Mouse (Mus musculus) limb, embryonic 10.5 days (tissue): ENCODE measurements around the gene Txnrd1. TPM values are rescaled to one million over a fixed set of nuclear protein-coding genes. Genes with fewer than 3 reads are reported as not detected.

Experiments
- DNase-seq: peaks from one replicate; pipeline ENCODE4 v3.0.0-alpha.2; 2017; ENCODE audit warnings: low spot score
- H3K27ac ChIP-seq: fragments of 300-500 bp; sonication (generic); 2 replicates; pipeline ENCODE4 v1.5.1; 2016; ENCODE audit warnings: mild to moderate bottlenecking
- H3K27me3 ChIP-seq: fragments of 300-500 bp; sonication (generic); 2 replicates; pipeline ENCODE4 v1.6.1; 2016; ENCODE audit warnings: low read depth, mild to moderate bottlenecking; ENCODE audit not compliant: poor library complexity, severe bottlenecking
- H3K36me3 ChIP-seq: fragments of 300-500 bp; sonication (generic); 2 replicates; pipeline ENCODE4 v1.6.1; 2016; ENCODE audit warnings: mild to moderate bottlenecking, moderate library complexity
- H3K4me1 ChIP-seq: fragments of 300-500 bp; sonication (generic); 2 replicates; pipeline ENCODE4 v1.6.1; 2016
- H3K4me3 ChIP-seq: fragments of 300-500 bp; sonication (generic); 2 replicates; pipeline ENCODE4 v1.5.1; 2016; ENCODE audit warnings: mild to moderate bottlenecking, moderate library complexity
- H3K9me3 ChIP-seq: fragments of 300-500 bp; sonication (generic); replicated peaks from 2 replicates; pipeline ENCODE4 v1.6.1; 2016; ENCODE audit warnings: mild to moderate bottlenecking
- WGBS: fragments of 180-500 bp; shearing (Covaris S2); methylation state at CpG from one replicate; pipeline ENCODE4 v1.1.7; 2016; 5-methylcytosine and 5-hydroxymethylcytosine counted together
- polyA plus RNA-seq: library from polyadenylated mRNA; unstranded; fragments of >200 nt; fragmentation: Nextera tagmentation; extraction: Ambion mirVana; gene quantifications from 2 replicates; pipeline ENCODE4 v1.2.1, GENCODE M21; 2016

Gene Txnrd1
- polyA plus RNA-seq: 168 and 183 TPM in 2 replicates

DNA sequence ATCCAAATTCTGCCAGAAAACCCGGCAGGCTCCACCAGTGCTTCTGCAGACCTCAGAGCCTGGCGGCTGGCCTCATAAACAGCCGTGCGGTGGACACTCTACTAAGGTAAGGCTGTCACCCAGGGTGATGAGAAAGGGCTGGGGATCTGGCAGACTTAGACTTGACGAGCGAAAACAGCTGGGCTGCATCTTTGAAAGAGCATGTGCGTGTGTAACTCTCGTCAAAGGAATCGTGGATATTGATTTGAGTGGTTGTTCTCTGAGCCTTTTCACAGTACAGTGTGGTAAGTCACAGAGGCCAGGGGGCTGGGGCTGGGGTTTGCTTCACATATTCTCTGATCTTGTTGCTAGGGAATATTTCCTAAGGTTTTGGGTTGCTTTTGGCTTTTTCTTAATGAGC is at the start of gene Txnrd1:
Gene Txnrd1 (plus strand): TSS at position 26 of the 400 bp plus-strand sequence.
- no peaks in the 10 kb centered on the region for H3K27me3 ChIP-seq
- no peak for DNase-seq
- no peak within 1 kb of the TSS for H3K4me3 ChIP-seq
- no peaks in the 10 kb centered on the region for H3K9me3 ChIP-seq
- WGBS: 57% methylated on average over 9 of the region's 9 CpGs
- no peaks in the 10 kb centered on the region for H3K36me3 ChIP-seq
- peaks cover 6% of the 10 kb centered on the region; the same call in 1 of the 2 replicates for H3K4me1 ChIP-seq
- no peak within 1 kb of the TSS for H3K27ac ChIP-seq

- Histone ChIP-seq H3K27me3 (no peaks in the 10 kb centered on the region), H3K4me3 (no peak overlapping the region), H3K9me3 (no peaks in the 10 kb centered on the region), H3K36me3 (no peaks in the 10 kb centered on the region), H3K27ac (no peak overlapping the region), H3K4me1 (no peaks in the 10 kb centered on the region)
- DNase-seq: no peak
Measured at GRCm38 (mm10) chr10:82789181-82789580, 44.6 kb upstream of the Txnrd1 start.

DNA sequence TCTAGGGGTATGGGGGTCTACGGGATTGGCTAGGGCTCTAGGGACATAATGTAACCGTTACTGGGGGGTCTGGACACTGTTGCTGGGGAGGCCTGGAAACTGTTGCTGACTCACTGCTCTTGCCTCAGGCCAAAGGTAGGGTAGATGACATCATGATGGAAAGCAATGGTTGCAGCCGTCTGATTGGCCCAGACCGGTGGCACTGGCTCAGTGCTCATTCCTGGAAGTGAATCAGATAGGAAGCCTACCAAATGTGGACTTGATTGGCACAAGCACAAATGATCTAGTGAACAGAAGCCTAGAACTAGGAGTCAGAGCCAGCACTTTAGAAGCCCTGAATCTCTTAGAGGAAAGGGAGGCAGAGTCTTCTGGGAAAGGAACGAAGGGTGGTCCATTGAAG is 43.2 kb upstream of the Txnrd1 start:
- WGBS: 89% methylated on average over 5 of the region's 5 CpGs
- Histone ChIP-seq H3K27me3 (no peaks in the 10 kb centered on the region), H3K4me1 (peaks cover 6% of the 10 kb centered on the region; the same call in 1 of the 2 replicates), H3K9me3 (no peaks in the 10 kb centered on the region), H3K27ac (no peak overlapping the region), H3K4me3 (no peak overlapping the region), H3K36me3 (no peaks in the 10 kb centered on the region)
- DNase-seq: no peak

DNA sequence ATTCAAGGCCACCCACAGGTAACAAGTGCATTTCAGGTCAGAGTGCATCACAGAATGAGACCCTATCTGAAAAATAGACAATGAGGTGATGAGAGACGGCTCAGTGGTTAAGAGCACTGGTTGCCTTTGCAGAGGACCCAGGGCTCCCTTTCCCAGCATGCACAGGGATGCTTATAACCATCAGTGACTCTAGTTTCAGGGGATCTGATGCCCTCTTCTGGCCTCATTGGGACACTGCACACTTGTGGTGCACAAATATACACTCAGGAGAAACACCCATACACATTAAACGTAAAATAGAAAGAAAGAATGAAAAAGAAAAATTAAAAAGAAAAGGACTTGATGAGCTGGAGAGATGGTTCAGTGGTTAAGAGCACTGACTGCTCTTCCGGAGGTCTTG is 42.0 kb upstream of the Txnrd1 start:
- H3K9me3 ChIP-seq: no peaks in the 10 kb centered on the region
- whole genome bisulfite sequencing: 92% methylated on average over 3 of the region's 3 CpGs
- DNase-seq: no peak
- H3K27ac ChIP-seq: no peak overlapping the region
- H3K36me3 ChIP-seq: no peaks in the 10 kb centered on the region
- no peaks in the 10 kb centered on the region for H3K27me3 ChIP-seq
- peaks cover 11% of the 10 kb centered on the region for H3K4me1 ChIP-seq
- no peak overlapping the region for H3K4me3 ChIP-seq

DNA sequence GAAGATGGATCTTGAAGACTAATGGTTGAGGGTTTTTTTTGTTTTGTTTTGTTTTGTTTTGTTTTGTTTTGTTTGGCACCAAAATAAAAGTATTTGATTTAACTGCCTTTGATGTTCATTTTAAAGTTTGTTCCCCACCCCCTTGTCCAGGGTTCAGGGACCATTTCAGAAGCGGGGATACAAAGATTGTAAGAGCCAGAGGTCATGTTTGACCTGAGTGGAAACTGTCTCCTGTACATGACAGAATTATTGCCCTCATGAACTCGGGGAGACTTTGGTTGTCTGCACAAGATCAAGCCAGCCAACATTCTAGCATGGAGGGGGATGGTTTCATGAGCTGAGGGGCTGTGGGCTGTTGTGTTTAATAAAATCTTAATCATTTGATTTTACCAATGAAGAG is 41.4 kb upstream of the Txnrd1 start:
- no peaks in the 10 kb centered on the region for H3K9me3 ChIP-seq
- H3K27ac ChIP-seq: no peak overlapping the region
- no peak for DNase-seq
- no peaks in the 10 kb centered on the region for H3K36me3 ChIP-seq
- peaks cover 13% of the 10 kb centered on the region for H3K4me1 ChIP-seq
- no peak overlapping the region for H3K4me3 ChIP-seq
- WGBS: 70% methylated on average over 2 of the region's 2 CpGs
- H3K27me3 ChIP-seq: no peaks in the 10 kb centered on the region

DNA sequence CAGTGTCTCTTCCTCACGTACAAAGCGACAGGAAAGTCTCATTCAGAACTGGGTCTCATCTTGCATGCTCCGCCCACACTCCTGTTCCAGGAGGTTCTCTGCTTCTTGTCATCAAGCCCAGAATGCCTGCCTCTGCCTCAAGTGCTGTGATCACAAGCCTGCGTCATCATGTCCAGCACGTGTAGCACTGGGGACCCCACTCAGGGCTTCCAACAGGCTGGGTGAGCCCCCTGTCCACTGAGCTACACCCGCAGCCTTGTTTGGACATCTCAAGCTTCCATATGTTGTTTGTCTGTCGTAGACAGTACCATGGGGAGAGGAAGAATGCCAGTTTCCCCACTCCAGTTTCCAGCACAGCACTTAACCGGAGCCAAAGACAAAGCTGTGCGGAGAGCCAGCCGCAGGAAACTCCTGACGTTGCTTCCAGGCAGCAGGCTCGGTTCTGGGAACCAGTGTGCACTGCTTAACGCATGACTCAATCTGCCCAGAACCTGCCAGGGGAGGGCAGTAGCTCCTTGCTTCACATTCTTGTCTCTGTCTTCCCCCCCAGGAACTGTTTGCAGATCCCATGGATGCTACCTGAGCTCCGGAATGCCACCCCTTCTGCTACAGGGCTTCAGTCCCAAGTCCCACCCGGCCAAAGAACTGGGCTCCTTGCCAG is 38.5 kb upstream of the Txnrd1 start:
- peak overlapping the region; percentile 6; the same call in 1 of the 2 replicates for H3K4me3 ChIP-seq
- 49% methylated on average over 15 of the region's 15 CpGs for WGBS
- no peak for DNase-seq
- no peaks in the 10 kb centered on the region for H3K36me3 ChIP-seq
- H3K27me3 ChIP-seq: no peaks in the 10 kb centered on the region
- H3K9me3 ChIP-seq: no peaks in the 10 kb centered on the region
- H3K27ac ChIP-seq: peak overlapping the region; percentile 1; the same call in 1 of the 2 replicates
- peaks cover 13% of the 10 kb centered on the region for H3K4me1 ChIP-seq

- Histone ChIP-seq H3K36me3 (no peaks in the 10 kb centered on the region), H3K4me3 (peak overlapping the region; percentile 6; the same call in 1 of the 2 replicates), H3K9me3 (no peaks in the 10 kb centered on the region), H3K27me3 (no peaks in the 10 kb centered on the region), H3K4me1 (peaks cover 13% of the 10 kb centered on the region), H3K27ac (peak overlapping the region; percentile 1; the same call in 1 of the 2 replicates)
- no peak for DNase-seq
- WGBS: 45% methylated on average over 8 of the region's 8 CpGs
Measured at GRCm38 (mm10) chr10:82795767-82796166, 38.0 kb upstream of the Txnrd1 start.

DNA sequence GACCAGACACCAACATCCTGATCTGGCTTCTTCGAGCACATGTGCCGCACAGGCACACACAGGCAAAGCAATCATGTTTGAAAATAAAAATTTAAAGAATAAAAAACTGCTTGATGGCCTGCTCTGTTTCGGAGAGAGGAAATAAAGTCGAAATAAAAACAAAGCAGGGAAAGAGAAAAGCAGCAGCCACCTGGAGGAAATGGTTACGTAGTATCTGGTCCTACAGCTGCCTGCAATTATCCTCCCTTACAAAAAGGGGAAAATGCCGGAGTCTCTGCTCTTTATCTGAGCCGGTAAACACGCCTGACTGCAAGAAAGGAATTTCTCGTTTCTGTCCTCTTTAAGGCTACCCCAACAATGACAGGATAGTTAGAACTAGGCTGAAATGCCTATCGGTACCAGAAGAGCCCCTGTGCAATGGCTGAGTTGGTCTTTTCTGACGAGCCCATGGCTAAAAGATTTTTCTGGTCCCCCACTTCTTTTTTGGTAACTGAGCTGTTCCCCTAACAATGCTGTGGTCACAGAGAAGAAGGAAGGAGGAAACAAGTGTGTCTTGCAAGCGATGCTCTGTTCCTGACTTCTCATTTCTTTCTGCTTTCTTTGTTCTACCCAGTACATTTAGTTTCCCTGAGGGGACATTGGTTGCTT is 37.2 kb upstream of the Txnrd1 start:
- Histone ChIP-seq H3K36me3 (no peaks in the 10 kb centered on the region), H3K27ac (no peak overlapping the region), H3K4me3 (no peak overlapping the region), H3K4me1 (peaks cover 13% of the 10 kb centered on the region), H3K27me3 (no peaks in the 10 kb centered on the region), H3K9me3 (no peaks in the 10 kb centered on the region)
- no peak for DNase-seq
- 54% methylated on average over 12 of the region's 12 CpGs for WGBS

- no peak for DNase-seq
- Histone ChIP-seq H3K36me3 (no peaks in the 10 kb centered on the region), H3K27ac (no peak overlapping the region), H3K27me3 (no peaks in the 10 kb centered on the region), H3K4me1 (peaks cover 13% of the 10 kb centered on the region), H3K9me3 (no peaks in the 10 kb centered on the region), H3K4me3 (no peak overlapping the region)
- WGBS: 90% methylated on average over 4 of the region's 4 CpGs
Measured at GRCm38 (mm10) chr10:82797119-82797491, 36.6 kb upstream of the Txnrd1 start.

DNA sequence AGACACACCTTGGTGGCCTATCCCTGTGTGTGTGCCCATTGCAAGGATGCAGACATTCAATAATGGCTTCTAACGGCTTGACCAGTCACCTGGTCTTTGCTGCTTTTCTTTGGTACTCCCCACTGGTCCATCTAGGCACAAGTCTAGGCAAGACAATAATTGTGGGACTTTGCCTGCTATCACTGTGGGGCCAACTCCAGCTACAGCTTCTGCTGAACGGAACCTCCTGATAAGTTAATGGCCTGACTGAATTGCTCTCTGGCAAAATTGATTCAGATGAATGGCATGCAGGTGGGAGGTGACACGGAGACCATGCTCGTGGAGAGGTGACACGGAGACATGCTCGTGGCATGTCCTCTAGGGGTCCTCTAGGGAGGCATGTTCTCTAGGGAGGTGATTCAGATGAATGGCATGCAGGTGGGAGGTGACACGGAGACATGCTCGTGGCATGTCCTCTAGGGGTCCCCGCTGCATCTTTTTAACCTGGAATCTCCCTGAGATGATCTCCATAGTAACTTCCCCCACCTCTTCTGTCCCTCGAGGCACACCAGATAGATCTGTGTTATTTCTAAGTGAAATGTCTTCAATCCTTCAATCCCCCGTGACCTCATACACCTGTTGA is 35.3 kb upstream of the Txnrd1 start:
- 62% methylated on average over 11 of the region's 11 CpGs for WGBS
- Histone ChIP-seq H3K36me3 (no peaks in the 10 kb centered on the region), H3K4me3 (no peak overlapping the region), H3K27ac (no peak overlapping the region), H3K9me3 (no peaks in the 10 kb centered on the region), H3K27me3 (no peaks in the 10 kb centered on the region), H3K4me1 (peaks cover 13% of the 10 kb centered on the region)
- DNase-seq: no peak

DNA sequence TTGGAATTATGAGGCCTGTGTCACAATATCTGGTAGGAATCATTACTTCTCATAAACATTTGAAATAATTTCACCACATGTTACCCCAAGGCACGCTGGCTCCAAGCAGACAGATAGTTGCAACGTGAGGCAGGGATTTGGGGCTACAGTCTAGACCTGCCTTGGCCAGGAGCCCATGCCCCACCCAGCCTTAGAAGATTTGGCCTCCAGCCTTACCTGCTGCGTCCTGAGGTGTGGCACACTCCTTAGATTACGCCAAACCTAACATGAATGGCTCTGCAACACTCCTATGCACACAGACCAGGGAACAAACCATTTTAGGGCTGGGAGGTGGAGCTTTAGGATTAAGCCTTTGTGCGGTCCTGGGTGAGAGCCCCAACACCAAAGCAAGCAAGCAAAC is 33.7 kb upstream of the Txnrd1 start:
- H3K9me3 ChIP-seq: no peaks in the 10 kb centered on the region
- H3K27ac ChIP-seq: no peak overlapping the region
- H3K27me3 ChIP-seq: no peaks in the 10 kb centered on the region
- peaks cover 11% of the 10 kb centered on the region for H3K4me1 ChIP-seq
- H3K4me3 ChIP-seq: no peak overlapping the region
- WGBS: 83% methylated on average over 5 of the region's 5 CpGs
- no peaks in the 10 kb centered on the region for H3K36me3 ChIP-seq
- no peak for DNase-seq

- H3K27ac ChIP-seq: no peak overlapping the region
Measured at GRCm38 (mm10) chr10:82804396-82804795, 29.4 kb upstream of the Txnrd1 start.

DNA sequence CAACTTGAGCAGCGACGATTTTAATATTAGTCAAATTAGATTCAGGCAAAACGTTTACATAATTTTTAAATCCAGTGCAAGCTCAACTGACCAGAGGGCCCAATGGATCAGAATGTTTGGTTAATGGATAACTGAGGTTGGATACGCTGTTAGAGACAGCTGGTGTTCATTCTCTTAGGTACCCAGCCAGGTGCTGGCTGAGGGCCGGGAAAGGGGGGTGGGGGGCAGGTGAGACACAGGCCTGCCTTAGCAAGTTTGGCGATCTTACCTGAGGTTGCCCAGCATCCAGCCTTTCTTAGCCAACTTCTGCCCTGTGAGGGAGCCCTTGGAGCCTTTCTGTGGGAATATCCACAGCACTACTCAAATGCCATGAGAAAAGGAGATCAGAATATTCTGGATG is 28.6 kb upstream of the Txnrd1 start:
- H3K27me3 ChIP-seq: no peaks in the 10 kb centered on the region
- DNase-seq: no peak
- no peak overlapping the region for H3K27ac ChIP-seq
- WGBS: 89% methylated on average over 6 of the region's 6 CpGs
- H3K36me3 ChIP-seq: no peaks in the 10 kb centered on the region
- H3K4me1 ChIP-seq: no peaks in the 10 kb centered on the region
- H3K4me3 ChIP-seq: no peak overlapping the region
- H3K9me3 ChIP-seq: no peaks in the 10 kb centered on the region

More at GRCm38 (mm10) chr10:82804396-82804795, 29.4 kb upstream of the Txnrd1 start:
- Histone ChIP-seq H3K27me3 (no peaks in the 10 kb centered on the region), H3K36me3 (no peaks in the 10 kb centered on the region), H3K9me3 (no peaks in the 10 kb centered on the region), H3K4me1 (no peaks in the 10 kb centered on the region), H3K4me3 (no peak overlapping the region)
- WGBS: 80% methylated on average over 3 of the region's 3 CpGs
- DNase-seq: no peak
